Mouse (Mus musculus) brain, embryonic 14.5 days (tissue): ENCODE measurements at regions not wholly inside any gene's neighbourhood (a gene's known extent, or its start where the extent isn't known, plus 50 kb on each side); places are given as distances from the start of the nearest gene placed in this dataset.

ENCODE experiments used
- DNase-seq: peaks from one replicate; pipeline ENCODE4 v3.0.0-alpha.2; 2011; ENCODE audit warnings: low read depth
- CTCF ChIP-seq: fragments of 200-500 bp; IDR thresholded peaks from 2 replicates; pipeline ENCODE4 v1.5.1; 2012; ENCODE audit warnings: inconsistent platforms, mild to moderate bottlenecking, moderate library complexity, borderline replicate concordance; ENCODE audit not compliant: insufficient read depth, insufficient read length; ENCODE audit errors: extremely low read depth
- POLR2A ChIP-seq: fragments of 200-500 bp; IDR thresholded peaks from 2 replicates; pipeline ENCODE4 v1.6.1; 2012; ENCODE audit warnings: mild to moderate bottlenecking, inconsistent platforms, borderline replicate concordance; ENCODE audit not compliant: poor library complexity, insufficient read depth, insufficient read length, severe bottlenecking; ENCODE audit errors: extremely low read depth

GRCm38 (mm10) chr3:121902246-121902645 lies 50.1 kb upstream of the Arhgap29 start:
- no peak for DNase-seq
- TF ChIP-seq POLR2A, result no peak
- TF ChIP-seq CTCF, result no peak

DNA sequence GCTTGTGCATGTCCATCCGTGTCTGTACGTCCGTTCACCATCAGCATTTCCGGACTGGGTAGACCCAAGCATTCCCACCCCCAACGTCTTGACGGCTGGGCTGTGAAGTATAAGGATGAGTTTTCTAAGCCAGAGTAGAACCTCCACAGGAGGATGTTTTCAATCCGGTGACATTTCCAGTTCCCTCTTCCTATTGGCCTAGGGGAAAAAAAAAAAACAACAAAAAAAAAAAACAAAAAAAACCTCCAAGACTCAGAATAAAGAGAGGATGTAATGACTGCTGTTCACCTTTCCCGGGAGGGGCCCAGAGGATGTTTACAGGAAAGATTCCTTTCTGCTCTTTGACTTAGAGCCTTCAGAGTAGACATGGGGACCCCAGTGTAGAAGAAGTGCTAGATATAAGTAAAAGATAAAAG lies 51.9 kb upstream of the Arhgap29 start:
- DNase-seq, result no peak
- no peak for TF ChIP-seq CTCF
- no peak for TF ChIP-seq POLR2A

DNA sequence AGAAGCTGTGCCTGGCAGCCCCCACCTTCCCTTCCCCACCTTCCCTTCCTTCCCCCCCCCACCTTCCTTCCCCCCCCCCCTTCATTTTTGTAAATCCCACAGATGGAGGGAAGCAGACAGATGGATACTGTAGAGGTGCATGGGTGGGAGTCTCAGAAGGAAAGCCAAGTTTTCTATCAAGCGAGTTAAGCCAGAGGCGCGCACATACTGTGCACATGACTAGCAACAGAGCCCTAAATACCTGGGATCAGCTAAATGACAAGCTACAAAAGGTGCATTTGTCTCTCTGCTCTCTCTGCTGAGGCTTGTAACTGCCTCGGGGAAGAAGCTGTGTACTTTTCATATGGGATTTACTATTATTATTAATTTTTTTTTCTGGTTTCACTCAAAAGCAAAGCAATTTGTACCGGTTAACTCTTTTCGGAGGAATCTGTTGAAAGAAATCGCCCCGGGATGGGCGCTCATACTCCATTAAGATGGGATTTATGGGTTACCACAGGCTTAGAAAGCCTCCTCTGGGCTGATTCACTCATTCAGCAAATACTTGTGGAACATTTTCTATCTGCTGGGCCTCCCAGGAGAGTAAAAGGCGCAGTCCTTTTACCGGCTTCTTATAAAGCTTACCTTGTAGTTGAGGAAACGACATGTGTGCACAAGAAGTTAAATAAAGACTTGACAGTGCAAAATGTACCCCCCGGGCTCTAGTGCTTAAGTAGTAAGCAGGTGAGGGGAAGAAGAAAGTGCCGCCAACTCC lies 54.3 kb upstream of the Arhgap29 start:
- TF ChIP-seq CTCF (no peak), POLR2A (no peak)
- DNase-seq, result peak; percentile 18

DNA sequence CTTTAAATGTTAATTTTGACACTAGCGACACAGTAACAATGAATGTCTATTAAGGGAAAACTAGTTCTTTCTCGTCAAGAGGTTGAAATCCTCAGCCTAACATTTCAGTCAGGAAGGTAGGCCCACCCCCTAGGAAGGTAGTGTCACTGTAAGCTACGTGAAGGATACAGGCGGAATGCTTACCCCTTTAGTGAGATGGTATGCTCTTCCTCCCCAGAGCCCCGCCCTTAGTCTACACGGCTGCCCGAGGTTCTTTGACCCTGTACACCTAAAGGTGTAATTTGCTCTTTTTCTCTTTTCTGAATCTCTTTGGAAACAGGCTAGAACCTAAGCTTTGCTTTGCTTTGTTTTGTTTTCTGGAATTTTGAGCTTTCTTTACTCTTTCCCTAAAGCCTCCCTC lies 58.7 kb upstream of the Arhgap29 start:
- TF ChIP-seq CTCF, result no peak
- no peak for TF ChIP-seq POLR2A
- DNase-seq, result no peak

- no peak for DNase-seq
- TF ChIP-seq POLR2A, result no peak
- TF ChIP-seq CTCF, result no peak
Measured at GRCm38 (mm10) chr3:121892675-121893074, 59.7 kb upstream of the Arhgap29 start.

DNA sequence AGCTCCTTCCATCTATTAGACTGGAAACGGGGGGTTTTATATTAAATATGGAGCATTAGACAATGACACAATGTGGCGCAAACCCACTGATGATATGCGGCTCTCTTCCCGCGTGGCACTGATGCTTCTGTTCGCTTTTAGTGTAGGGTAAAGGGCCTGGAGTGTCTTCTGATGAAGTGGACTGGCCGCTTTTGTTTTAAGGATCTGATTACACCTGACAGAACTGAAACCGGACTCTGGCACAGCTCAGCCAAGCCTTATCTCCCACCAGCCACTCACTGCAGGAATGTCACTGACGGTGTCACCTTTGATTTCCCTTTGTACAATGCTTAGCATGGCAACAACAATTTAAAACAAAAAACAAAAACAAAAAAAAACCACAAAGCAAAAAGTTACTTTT lies 61.0 kb upstream of the Arhgap29 start:
- no peak for DNase-seq
- TF ChIP-seq POLR2A, result no peak
- no peak for TF ChIP-seq CTCF

GRCm38 (mm10) chr3:121890563-121890962 lies 61.8 kb upstream of the Arhgap29 start:
- DNase-seq, result no peak
- no peak for TF ChIP-seq POLR2A
- TF ChIP-seq CTCF, result no peak

GRCm38 (mm10) chr3:121886870-121887605 lies 65.3 kb upstream of the Arhgap29 start:
- peak; percentile 23 for DNase-seq
- TF ChIP-seq CTCF (no peak), POLR2A (no peak)

GRCm38 (mm10) chr3:121886309-121886708 lies 66.0 kb upstream of the Arhgap29 start:
- no peak for DNase-seq
- TF ChIP-seq CTCF, result no peak
- no peak for TF ChIP-seq POLR2A

GRCm38 (mm10) chr3:121885265-121886178 lies 66.8 kb upstream of the Arhgap29 start:
- TF ChIP-seq POLR2A (no peak), CTCF (no peak)
- DNase-seq, result no peak

- DNase-seq, result peak; percentile 96
- TF ChIP-seq CTCF, result peak; percentile 87
- TF ChIP-seq POLR2A, result no peak
Measured at GRCm38 (mm10) chr3:121884328-121885248, 67.8 kb upstream of the Arhgap29 start.
